Mouse (Mus musculus) liver, embryonic 13.5 days (tissue): ENCODE measurements around the gene Pik3cb. TPM values are rescaled to one million over a fixed set of nuclear protein-coding genes. Genes with fewer than 3 reads are reported as not detected.

ENCODE experiments used
- ATAC-seq: fragments of 200-750 bp; cut with Nextera tagmentation; 2 replicates; pipeline ENCODE4 v1.8.0; 2017; ENCODE audit warnings: low read depth, mild to moderate bottlenecking, moderate number of reproducible peaks, moderate library complexity
- DNase-seq: peaks from one replicate; pipeline ENCODE4 v3.0.0; 2022
- H3K27ac ChIP-seq: fragments of 300-500 bp; sonication (generic); 2 replicates; pipeline ENCODE4 v1.5.1; 2015; ENCODE audit warnings: moderate library complexity, mild to moderate bottlenecking, inconsistent platforms
- H3K27me3 ChIP-seq: fragments of 300-500 bp; sonication (generic); 2 replicates; pipeline ENCODE4 v1.6.1; 2015; ENCODE audit warnings: mild to moderate bottlenecking, inconsistent platforms
- H3K36me3 ChIP-seq: fragments of 300-500 bp; sonication (generic); 2 replicates; pipeline ENCODE4 v1.6.1; 2015; ENCODE audit warnings: mild to moderate bottlenecking, inconsistent platforms
- H3K4me1 ChIP-seq: fragments of 300-500 bp; sonication (generic); replicated peaks from 2 replicates; pipeline ENCODE4 v1.6.1; 2015; ENCODE audit warnings: inconsistent platforms
- H3K4me2 ChIP-seq: fragments of 300-500 bp; sonication (generic); 2 replicates; pipeline ENCODE4 v1.6.1; 2015; ENCODE audit warnings: inconsistent platforms, mild to moderate bottlenecking, moderate library complexity
- H3K4me3 ChIP-seq: fragments of 300-500 bp; sonication (generic); replicated peaks from 2 replicates; pipeline ENCODE4 v1.5.1; 2015; ENCODE audit warnings: mild to moderate bottlenecking, inconsistent platforms
- H3K9ac ChIP-seq: fragments of 300-500 bp; sonication (generic); 2 replicates; pipeline ENCODE4 v1.6.1; 2015; ENCODE audit warnings: mild to moderate bottlenecking, inconsistent platforms
- H3K9me3 ChIP-seq: fragments of 300-500 bp; sonication (generic); replicated peaks from 2 replicates; pipeline ENCODE4 v1.6.1; 2016; ENCODE audit warnings: inconsistent platforms
- WGBS: fragments of 180-500 bp; shearing (Covaris S2); methylation state at CpG from one replicate; pipeline ENCODE4 v1.1.7; 2015; ENCODE audit not compliant: insufficient replicate concordance; 5-methylcytosine and 5-hydroxymethylcytosine counted together
- polyA plus RNA-seq: library from polyadenylated mRNA; unstranded; fragments of >200 nt; fragmentation: Nextera tagmentation; extraction: Ambion mirVana; gene quantifications from 2 replicates; pipeline ENCODE4 v1.2.1, GENCODE M21; 2015

Gene Pik3cb
- polyA plus RNA-seq, 1 experiment from 2014 or later: 2.6 TPM

- ATAC-seq: no peak
- H3K36me3 ChIP-seq: peaks cover 78% of the 10 kb centered on the region
These were observed 97.8 kb downstream of the Pik3cb start for GRCm38 (mm10) chr9:99042641-99043040.

GRCm38 (mm10) chr9:99041994-99042393 lies 98.4 kb downstream of the Pik3cb start:
- 69% methylated on average over 9 of the region's 9 CpGs for WGBS
- Histone ChIP-seq H3K27ac (no peak overlapping the region), H3K4me1 (peaks cover 2% of the 10 kb centered on the region; the same call in 1 of the 2 replicates), H3K4me3 (no peak overlapping the region), H3K9ac (no peak overlapping the region), H3K4me2 (no peak overlapping the region), H3K36me3 (peaks cover 80% of the 10 kb centered on the region), H3K27me3 (no peaks in the 10 kb centered on the region), H3K9me3 (no peaks in the 10 kb centered on the region)
- ATAC-seq (no peak), DNase-seq (no peak)

More at GRCm38 (mm10) chr9:99042641-99043040, 97.8 kb downstream of the Pik3cb start:
- Histone ChIP-seq H3K9me3 (no peaks in the 10 kb centered on the region), H3K4me1 (no peaks in the 10 kb centered on the region), H3K4me2 (no peak overlapping the region), H3K27ac (no peak overlapping the region), H3K4me3 (no peak overlapping the region), H3K9ac (no peak overlapping the region), H3K27me3 (no peaks in the 10 kb centered on the region)
- no peak for DNase-seq
- WGBS: 77% methylated on average over 4 of the region's 4 CpGs

GRCm38 (mm10) chr9:99035575-99035974 lies 104.8 kb downstream of the Pik3cb start, which contains the start of gene Gm1123:
TSS of gene Gm1123 (minus strand) at chr9:99035715.
- Histone ChIP-seq H3K27ac (no peak within 1 kb of the TSS), H3K9me3 (no peaks in the 10 kb centered on the region), H3K27me3 (no peaks in the 10 kb centered on the region), H3K4me3 (no peak within 1 kb of the TSS), H3K4me1 (peaks cover 7% of the 10 kb centered on the region; the same call in 1 of the 2 replicates), H3K9ac (no peak within 1 kb of the TSS), H3K36me3 (peaks cover 42% of the 10 kb centered on the region), H3K4me2 (no peak within 1 kb of the TSS)
- DNase-seq (no peak), ATAC-seq (peak; percentile 29; the same call in 1 of the 2 replicates)
- 82% methylated on average over 12 of the region's 12 CpGs for WGBS

- Histone ChIP-seq H3K9me3 (no peaks in the 10 kb centered on the region), H3K4me1 (peaks cover 7% of the 10 kb centered on the region; the same call in 1 of the 2 replicates), H3K9ac (no peak overlapping the region), H3K4me2 (no peak overlapping the region), H3K27ac (no peak overlapping the region), H3K4me3 (no peak overlapping the region), H3K27me3 (no peaks in the 10 kb centered on the region), H3K36me3 (peaks cover 30% of the 10 kb centered on the region)
- no peak for DNase-seq
- no peak for ATAC-seq
- 84% methylated on average over 8 of the region's 8 CpGs for WGBS
These were observed 106.3 kb downstream of the Pik3cb start for GRCm38 (mm10) chr9:99034111-99034510.

DNA sequence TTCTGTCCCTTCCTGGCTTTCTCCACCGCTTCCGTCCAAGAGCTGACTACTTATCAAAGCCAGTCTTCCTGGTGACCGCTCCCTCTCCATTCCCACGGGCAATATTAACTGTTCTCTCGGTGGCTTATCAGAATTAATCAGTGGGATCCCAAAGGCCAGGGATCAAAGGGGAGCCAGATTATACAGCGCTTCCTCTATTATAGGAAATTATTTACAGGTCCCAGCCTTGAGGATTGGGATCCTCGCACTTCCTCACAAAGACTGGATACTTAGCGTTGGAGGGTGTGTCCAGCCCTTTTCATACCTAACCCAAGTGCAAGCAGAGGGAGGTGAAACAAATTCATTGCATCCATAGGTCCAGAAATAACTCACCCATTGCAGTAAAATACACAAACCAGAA lies 108.4 kb downstream of the Pik3cb start:
- Histone ChIP-seq H3K27me3 (no peaks in the 10 kb centered on the region), H3K9ac (no peak overlapping the region), H3K4me2 (no peak overlapping the region), H3K9me3 (no peaks in the 10 kb centered on the region), H3K27ac (no peak overlapping the region), H3K4me1 (peaks cover 6% of the 10 kb centered on the region; the same call in 1 of the 2 replicates), H3K36me3 (peaks cover 14% of the 10 kb centered on the region), H3K4me3 (no peak overlapping the region)
- no peak for ATAC-seq
- 70% methylated on average over 8 of the region's 8 CpGs for WGBS
- DNase-seq: no peak

- no peak overlapping the region for H3K27ac ChIP-seq
- no peaks in the 10 kb centered on the region for H3K36me3 ChIP-seq
- no peaks in the 10 kb centered on the region for H3K27me3 ChIP-seq
- no peak overlapping the region for H3K4me3 ChIP-seq
- DNase-seq: no peak
- H3K4me1 ChIP-seq: no peaks in the 10 kb centered on the region
- no peaks in the 10 kb centered on the region for H3K9me3 ChIP-seq
- H3K4me2 ChIP-seq: no peak overlapping the region
- no peak for ATAC-seq
- no peak overlapping the region for H3K9ac ChIP-seq
- WGBS: 68% methylated on average over 4 of the region's 4 CpGs
These were observed 118.7 kb downstream of the Pik3cb start for GRCm38 (mm10) chr9:99021751-99022150.

DNA sequence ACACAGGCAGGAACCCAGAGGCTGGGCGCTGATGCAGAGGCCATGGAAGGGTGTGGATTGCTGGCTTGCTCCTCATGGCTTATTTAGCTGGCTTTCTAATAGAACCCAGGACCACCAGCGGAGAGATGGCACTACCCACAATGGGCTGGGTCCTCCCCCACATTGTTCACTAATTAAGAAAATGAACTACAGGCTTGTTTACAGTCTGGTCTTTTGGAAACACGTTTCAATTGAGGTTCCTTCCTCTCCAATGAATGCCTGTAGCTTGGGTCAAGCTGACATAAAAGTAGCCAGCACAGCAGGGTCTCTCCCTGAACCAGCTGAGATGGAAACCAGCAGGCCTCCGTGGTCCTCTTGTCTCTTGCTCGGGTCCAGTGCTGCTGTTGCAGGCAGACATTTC lies 119.3 kb downstream of the Pik3cb start:
- WGBS: 51% methylated on average over 5 of the region's 5 CpGs
- no peaks in the 10 kb centered on the region for H3K36me3 ChIP-seq
- no peak overlapping the region for H3K4me2 ChIP-seq
- DNase-seq (no peak), ATAC-seq (no peak)
- no peaks in the 10 kb centered on the region for H3K27me3 ChIP-seq
- no peak overlapping the region for H3K9ac ChIP-seq
- H3K27ac ChIP-seq: no peak overlapping the region
- no peaks in the 10 kb centered on the region for H3K9me3 ChIP-seq
- no peaks in the 10 kb centered on the region for H3K4me1 ChIP-seq
- H3K4me3 ChIP-seq: no peak overlapping the region

- H3K36me3 ChIP-seq: no peaks in the 10 kb centered on the region
- WGBS: 69% methylated on average over 6 of the region's 6 CpGs
- H3K27me3 ChIP-seq: no peaks in the 10 kb centered on the region
- H3K4me2 ChIP-seq: no peak overlapping the region
- H3K9me3 ChIP-seq: no peaks in the 10 kb centered on the region
- H3K27ac ChIP-seq: no peak overlapping the region
- H3K9ac ChIP-seq: no peak overlapping the region
- no peak for ATAC-seq
- H3K4me3 ChIP-seq: no peak overlapping the region
- no peak for DNase-seq
- no peaks in the 10 kb centered on the region for H3K4me1 ChIP-seq
These were observed 122.7 kb downstream of the Pik3cb start for GRCm38 (mm10) chr9:99017679-99018078.

GRCm38 (mm10) chr9:99016759-99017158 lies 123.7 kb downstream of the Pik3cb start:
- DNase-seq (no peak), ATAC-seq (no peak)
- no peaks in the 10 kb centered on the region for H3K4me1 ChIP-seq
- H3K27me3 ChIP-seq: no peaks in the 10 kb centered on the region
- H3K9me3 ChIP-seq: no peaks in the 10 kb centered on the region
- 51% methylated on average over 3 of the region's 3 CpGs for WGBS
- no peak overlapping the region for H3K4me3 ChIP-seq
- H3K4me2 ChIP-seq: no peak overlapping the region
- H3K36me3 ChIP-seq: no peaks in the 10 kb centered on the region
- H3K9ac ChIP-seq: no peak overlapping the region
- no peak overlapping the region for H3K27ac ChIP-seq

GRCm38 (mm10) chr9:99016301-99016700 lies 124.1 kb downstream of the Pik3cb start:
- no peak overlapping the region for H3K4me3 ChIP-seq
- WGBS: 44% methylated on average over 3 of the region's 3 CpGs
- no peak overlapping the region for H3K27ac ChIP-seq
- H3K36me3 ChIP-seq: no peaks in the 10 kb centered on the region
- H3K4me1 ChIP-seq: no peaks in the 10 kb centered on the region
- no peaks in the 10 kb centered on the region for H3K9me3 ChIP-seq
- no peak for ATAC-seq
- H3K9ac ChIP-seq: no peak overlapping the region
- no peak overlapping the region for H3K4me2 ChIP-seq
- DNase-seq: no peak
- no peaks in the 10 kb centered on the region for H3K27me3 ChIP-seq

- DNase-seq (no peak), ATAC-seq (no peak)
- no peak overlapping the region for H3K4me2 ChIP-seq
- H3K4me1 ChIP-seq: no peaks in the 10 kb centered on the region
- WGBS: 82% methylated on average over 3 of the region's 3 CpGs
- H3K9ac ChIP-seq: no peak overlapping the region
- H3K4me3 ChIP-seq: no peak overlapping the region
- H3K27me3 ChIP-seq: no peaks in the 10 kb centered on the region
- H3K9me3 ChIP-seq: no peaks in the 10 kb centered on the region
- H3K36me3 ChIP-seq: no peaks in the 10 kb centered on the region
- H3K27ac ChIP-seq: no peak overlapping the region
These were observed 130.6 kb downstream of the Pik3cb start for GRCm38 (mm10) chr9:99009898-99010199.

DNA sequence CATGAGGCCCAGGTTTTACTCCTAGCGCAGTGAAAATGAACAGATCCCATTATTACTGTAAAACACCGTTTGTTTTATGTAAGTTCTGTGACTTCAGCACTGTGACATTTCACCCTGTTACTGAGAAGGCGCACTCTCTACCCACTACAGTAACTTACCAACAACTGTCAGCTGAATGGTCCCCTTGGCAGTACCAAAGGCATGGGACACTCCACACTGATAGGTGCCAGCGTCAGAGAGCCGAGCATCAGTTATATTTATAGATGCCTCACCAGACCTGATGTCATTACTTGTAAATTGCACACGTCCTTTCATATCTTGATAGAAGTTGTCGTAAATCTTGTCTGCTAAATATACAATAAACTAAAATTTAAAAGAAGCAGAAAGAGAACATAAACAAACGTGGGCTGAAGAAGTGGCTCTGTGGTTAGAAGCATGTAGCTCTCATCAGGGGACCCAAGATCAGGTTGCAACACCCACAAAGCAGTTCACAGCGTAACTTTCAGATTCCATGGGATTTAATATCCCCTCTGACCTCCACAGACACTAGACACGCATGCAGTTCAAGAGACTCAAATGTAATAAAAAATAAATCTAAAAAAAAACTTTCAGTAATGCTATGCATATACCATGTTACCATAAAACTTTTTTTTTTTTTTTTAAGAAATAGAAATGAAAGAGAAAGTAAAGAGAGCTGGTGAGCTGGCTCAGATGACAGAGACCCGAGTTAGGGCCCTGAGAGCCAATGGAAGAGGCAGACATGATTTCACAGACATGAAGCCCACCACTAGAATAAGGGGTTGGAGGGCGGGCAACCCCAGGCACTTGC lies 131.1 kb downstream of the Pik3cb start:
- no peak for ATAC-seq
- H3K27me3 ChIP-seq: no peaks in the 10 kb centered on the region
- 69% methylated on average over 12 of the region's 12 CpGs for WGBS

More for the DNA sequence above, 131.1 kb downstream of the Pik3cb start:
- Histone ChIP-seq H3K9ac (no peak overlapping the region), H3K36me3 (no peaks in the 10 kb centered on the region), H3K4me1 (no peaks in the 10 kb centered on the region), H3K4me2 (no peak overlapping the region), H3K4me3 (no peak overlapping the region), H3K9me3 (no peaks in the 10 kb centered on the region), H3K27ac (no peak overlapping the region)
- DNase-seq: no peak
